Mouse (Mus musculus) embryonic facial prominence, embryonic 13.5 days (tissue): ENCODE measurements around the gene Ttll3. TPM values are rescaled to one million over a fixed set of nuclear protein-coding genes. Genes with fewer than 3 reads are reported as not detected.

Experiments used
- ATAC-seq: fragments of 200-750 bp; cut with Nextera tagmentation; 2 replicates; pipeline ENCODE4 v1.8.0; 2017; ENCODE audit warnings: low read depth; ENCODE audit not compliant: insufficient number of reproducible peaks, insufficient read depth, low FRiP score, low TSS enrichment
- H3K27ac ChIP-seq: fragments of 300-500 bp; sonication (generic); 2 replicates; pipeline ENCODE4 v1.5.1; 2015; ENCODE audit warnings: moderate library complexity, mild to moderate bottlenecking, inconsistent platforms
- H3K27me3 ChIP-seq: fragments of 300-500 bp; sonication (generic); 2 replicates; pipeline ENCODE4 v1.6.1; 2015; ENCODE audit warnings: mild to moderate bottlenecking, inconsistent platforms
- H3K36me3 ChIP-seq: fragments of 300-500 bp; sonication (generic); 2 replicates; pipeline ENCODE4 v1.6.1; 2015; ENCODE audit warnings: mild to moderate bottlenecking, inconsistent platforms
- H3K4me1 ChIP-seq: fragments of 300-500 bp; sonication (generic); 2 replicates; pipeline ENCODE4 v1.6.1; 2015; ENCODE audit warnings: inconsistent platforms
- H3K4me2 ChIP-seq: fragments of 300-500 bp; sonication (generic); 2 replicates; pipeline ENCODE4 v1.6.1; 2015; ENCODE audit warnings: moderate library complexity, mild to moderate bottlenecking, inconsistent platforms
- H3K4me3 ChIP-seq: fragments of 300-500 bp; sonication (generic); 2 replicates; pipeline ENCODE4 v1.5.1; 2015; ENCODE audit warnings: mild to moderate bottlenecking, inconsistent platforms
- H3K9ac ChIP-seq: fragments of 300-500 bp; sonication (generic); 2 replicates; pipeline ENCODE4 v1.6.1; 2015; ENCODE audit warnings: mild to moderate bottlenecking, inconsistent platforms
- H3K9me3 ChIP-seq: fragments of 300-500 bp; sonication (generic); 2 replicates; pipeline ENCODE4 v1.6.1; 2016; ENCODE audit warnings: inconsistent platforms
- WGBS: fragments of 180-500 bp; shearing (Covaris S2); methylation state at CpG from one replicate; pipeline ENCODE4 v1.1.7; 2015; ENCODE audit warnings: mixed read lengths; 5-methylcytosine and 5-hydroxymethylcytosine counted together
- polyA plus RNA-seq: library from polyadenylated mRNA; unstranded; fragments of >200 nt; fragmentation: Nextera tagmentation; extraction: Ambion mirVana; gene quantifications from 2 replicates; pipeline ENCODE4 v1.2.1, GENCODE M21; 2015

Ttll3 gene
- polyA plus RNA-seq, 1 experiment from 2014 or later, result 5.3 TPM

DNA sequence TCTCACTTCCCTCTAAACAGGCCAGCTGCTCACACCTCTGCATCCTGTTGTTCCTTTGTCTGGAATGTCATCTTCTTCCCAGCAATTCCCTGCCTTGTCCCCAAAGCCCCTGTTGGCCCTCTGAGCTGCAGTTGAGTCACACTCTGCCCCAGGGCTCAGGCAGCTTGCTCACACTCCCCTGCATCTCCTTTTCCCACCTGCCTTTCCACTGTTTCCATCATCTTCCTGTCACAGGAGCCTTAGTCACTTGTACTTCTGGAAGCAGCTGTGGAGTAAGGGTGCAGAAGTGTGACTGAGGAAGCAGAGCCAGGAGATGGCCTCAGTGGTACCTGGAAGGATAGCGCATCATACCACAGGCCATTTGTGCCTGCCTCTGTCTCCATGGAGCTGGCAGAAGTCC, 26.8 kb upstream of the Ttll3 start:
- no peak overlapping the region for H3K4me3 ChIP-seq

DNA sequence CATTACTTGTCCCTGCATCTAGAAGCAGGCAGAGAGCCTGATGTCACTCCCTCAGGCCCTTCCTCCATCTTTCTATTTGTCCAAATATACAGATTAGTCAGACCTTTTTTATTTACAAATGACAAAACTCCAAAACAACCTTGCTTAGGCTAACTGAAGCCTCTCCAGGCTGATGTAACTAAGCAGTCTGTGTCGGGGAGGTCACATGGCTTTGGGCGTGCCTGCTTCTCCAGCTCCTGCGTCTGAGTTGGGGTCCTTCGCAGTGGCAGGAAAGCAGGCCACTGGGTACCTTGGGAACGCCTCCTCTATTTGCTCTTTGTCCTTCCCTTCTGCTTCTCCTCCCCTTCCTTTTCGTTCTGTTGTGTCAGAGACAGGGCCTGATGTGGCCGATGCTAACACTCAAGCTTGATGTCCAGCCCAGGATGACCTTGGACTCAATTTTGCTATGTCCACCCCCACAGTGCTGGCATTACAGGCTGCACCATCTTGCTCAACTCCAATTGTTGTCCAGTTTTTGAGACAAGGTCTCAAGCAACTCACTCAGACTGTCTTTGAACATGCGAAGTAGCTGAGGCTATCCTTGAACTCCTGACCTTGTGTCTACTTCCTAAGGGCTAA, 24.4 kb upstream of the Ttll3 start:
- ATAC-seq, result no peak
- Histone ChIP-seq H3K36me3 (peaks cover 25% of the 10 kb centered on the region), H3K27me3 (no peaks in the 10 kb centered on the region), H3K9ac (no peak overlapping the region), H3K4me3 (no peak overlapping the region), H3K4me1 (no peaks in the 10 kb centered on the region), H3K9me3 (no peaks in the 10 kb centered on the region), H3K4me2 (no peak overlapping the region), H3K27ac (no peak overlapping the region)
- 73% methylated on average over 8 of the region's 8 CpGs for WGBS

More for the DNA sequence above, 26.8 kb upstream of the Ttll3 start:
- 88% methylated on average over 1 of the region's 1 CpGs for WGBS
- peaks cover 8% of the 10 kb centered on the region for H3K36me3 ChIP-seq
- no peak overlapping the region for H3K27ac ChIP-seq
- ATAC-seq, result no peak
- no peaks in the 10 kb centered on the region for H3K27me3 ChIP-seq
- no peak overlapping the region for H3K9ac ChIP-seq
- H3K4me2 ChIP-seq, result no peak overlapping the region
- H3K4me1 ChIP-seq, result no peaks in the 10 kb centered on the region
- no peaks in the 10 kb centered on the region for H3K9me3 ChIP-seq

DNA sequence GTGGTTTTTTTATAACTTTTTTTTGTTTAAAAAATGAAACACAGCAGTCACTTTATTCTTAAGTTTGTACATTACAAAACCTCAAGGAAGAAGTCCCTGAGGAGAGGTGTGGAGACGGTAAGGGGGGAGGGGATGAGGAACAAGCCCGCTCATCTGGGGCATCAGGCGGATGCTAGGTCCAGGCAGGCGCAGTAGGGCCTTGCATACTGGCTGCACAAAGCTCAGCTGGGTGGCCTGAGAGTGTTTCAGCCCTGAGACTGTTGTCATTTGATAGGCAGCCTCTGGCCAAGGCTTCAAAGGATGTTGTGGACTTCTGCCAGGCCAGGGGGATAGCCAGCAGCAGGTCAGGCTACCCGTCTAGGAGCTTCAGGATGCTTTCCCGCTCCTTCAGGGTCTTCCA, 22.4 kb upstream of the Ttll3 start:
- H3K4me2 ChIP-seq, result no peak overlapping the region
- 84% methylated on average over 6 of the region's 6 CpGs for WGBS
- peaks cover 46% of the 10 kb centered on the region for H3K36me3 ChIP-seq
- no peaks in the 10 kb centered on the region for H3K4me1 ChIP-seq
- no peak overlapping the region for H3K9ac ChIP-seq
- H3K9me3 ChIP-seq, result no peaks in the 10 kb centered on the region
- ATAC-seq, result no peak
- no peak overlapping the region for H3K27ac ChIP-seq
- H3K4me3 ChIP-seq, result no peak overlapping the region
- H3K27me3 ChIP-seq, result no peaks in the 10 kb centered on the region

DNA sequence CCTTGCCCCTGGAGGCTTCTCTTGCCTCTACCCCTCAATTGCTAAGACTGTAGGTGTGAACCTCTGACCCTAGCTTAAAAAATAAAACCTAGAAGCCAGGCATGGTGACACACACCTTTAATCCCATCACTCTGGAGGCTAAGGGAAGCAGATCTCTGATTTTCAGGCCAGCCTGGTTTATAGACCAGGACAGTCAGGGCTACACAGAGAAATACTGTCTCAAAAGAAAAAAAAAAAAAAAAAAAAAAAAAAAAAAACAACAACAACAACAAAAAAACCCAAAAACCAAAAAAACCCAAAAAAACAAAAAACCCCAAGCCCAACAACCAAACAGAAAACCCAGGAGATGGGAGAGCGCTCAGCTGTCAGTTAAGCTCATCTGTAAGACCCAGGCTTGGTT, 21.5 kb upstream of the Ttll3 start:
- ATAC-seq, result no peak
- no peak overlapping the region for H3K4me2 ChIP-seq
- WGBS, result 92% methylated on average over 1 of the region's 1 CpGs
- peaks cover 55% of the 10 kb centered on the region for H3K36me3 ChIP-seq
- H3K9me3 ChIP-seq, result no peaks in the 10 kb centered on the region
- H3K4me3 ChIP-seq, result no peak overlapping the region
- H3K9ac ChIP-seq, result no peak overlapping the region
- H3K4me1 ChIP-seq, result no peaks in the 10 kb centered on the region
- no peaks in the 10 kb centered on the region for H3K27me3 ChIP-seq
- H3K27ac ChIP-seq, result no peak overlapping the region

DNA sequence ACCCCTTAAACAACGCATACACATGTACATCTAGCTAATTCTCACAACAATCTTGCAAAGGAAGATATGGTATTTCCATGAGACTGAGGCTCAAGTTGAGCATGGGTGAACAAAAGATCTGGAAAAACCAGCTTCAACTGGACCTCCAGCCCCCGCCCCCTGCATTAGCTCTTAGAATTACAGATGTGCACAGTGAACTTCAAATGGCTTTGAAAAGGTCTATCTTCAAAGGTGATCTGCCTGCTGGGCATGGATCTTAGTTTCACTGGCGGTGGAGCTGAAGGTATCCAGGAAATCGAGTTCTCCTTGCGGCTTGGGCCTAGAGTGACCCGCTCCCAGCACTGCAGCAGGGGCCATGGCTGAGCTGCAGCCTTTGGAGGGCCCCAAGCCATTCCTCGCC, 20.9 kb upstream of the Ttll3 start:
- H3K9ac ChIP-seq, result no peak overlapping the region
- WGBS, result 67% methylated on average over 7 of the region's 7 CpGs
- H3K27me3 ChIP-seq, result no peaks in the 10 kb centered on the region
- peak overlapping the region; percentile 23; the same call in 1 of the 2 replicates for H3K27ac ChIP-seq
- H3K36me3 ChIP-seq, result peaks cover 60% of the 10 kb centered on the region
- H3K4me3 ChIP-seq, result no peak overlapping the region
- ATAC-seq, result no peak
- no peaks in the 10 kb centered on the region for H3K4me1 ChIP-seq
- H3K9me3 ChIP-seq, result no peaks in the 10 kb centered on the region
- H3K4me2 ChIP-seq, result no peak overlapping the region

DNA sequence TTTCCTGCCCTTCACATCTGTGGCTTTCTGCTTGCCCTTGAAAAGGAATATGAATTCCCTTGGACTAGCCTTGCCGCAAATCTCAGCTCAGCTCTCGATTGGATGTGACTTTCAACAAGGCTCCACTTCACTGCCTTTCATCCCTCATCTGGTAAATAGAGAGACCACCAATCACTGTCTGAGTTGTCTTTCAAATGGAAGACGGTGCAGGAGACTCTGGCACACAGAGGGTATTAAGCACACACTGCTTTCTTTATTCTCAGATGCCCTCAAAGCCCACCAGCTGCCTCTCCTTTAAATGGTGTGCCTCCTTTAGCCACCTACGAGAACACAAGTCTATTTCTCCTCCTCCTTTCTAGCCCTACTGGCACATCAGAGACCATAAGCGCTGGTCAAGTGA, 20.5 kb upstream of the Ttll3 start:
- H3K27ac ChIP-seq, result no peak overlapping the region
- ATAC-seq, result no peak
- no peaks in the 10 kb centered on the region for H3K9me3 ChIP-seq
- H3K4me2 ChIP-seq, result no peak overlapping the region
- H3K4me3 ChIP-seq, result no peak overlapping the region
- no peaks in the 10 kb centered on the region for H3K27me3 ChIP-seq
- no peak overlapping the region for H3K9ac ChIP-seq
- 73% methylated on average over 5 of the region's 5 CpGs for WGBS
- no peaks in the 10 kb centered on the region for H3K4me1 ChIP-seq
- H3K36me3 ChIP-seq, result peaks cover 64% of the 10 kb centered on the region

DNA sequence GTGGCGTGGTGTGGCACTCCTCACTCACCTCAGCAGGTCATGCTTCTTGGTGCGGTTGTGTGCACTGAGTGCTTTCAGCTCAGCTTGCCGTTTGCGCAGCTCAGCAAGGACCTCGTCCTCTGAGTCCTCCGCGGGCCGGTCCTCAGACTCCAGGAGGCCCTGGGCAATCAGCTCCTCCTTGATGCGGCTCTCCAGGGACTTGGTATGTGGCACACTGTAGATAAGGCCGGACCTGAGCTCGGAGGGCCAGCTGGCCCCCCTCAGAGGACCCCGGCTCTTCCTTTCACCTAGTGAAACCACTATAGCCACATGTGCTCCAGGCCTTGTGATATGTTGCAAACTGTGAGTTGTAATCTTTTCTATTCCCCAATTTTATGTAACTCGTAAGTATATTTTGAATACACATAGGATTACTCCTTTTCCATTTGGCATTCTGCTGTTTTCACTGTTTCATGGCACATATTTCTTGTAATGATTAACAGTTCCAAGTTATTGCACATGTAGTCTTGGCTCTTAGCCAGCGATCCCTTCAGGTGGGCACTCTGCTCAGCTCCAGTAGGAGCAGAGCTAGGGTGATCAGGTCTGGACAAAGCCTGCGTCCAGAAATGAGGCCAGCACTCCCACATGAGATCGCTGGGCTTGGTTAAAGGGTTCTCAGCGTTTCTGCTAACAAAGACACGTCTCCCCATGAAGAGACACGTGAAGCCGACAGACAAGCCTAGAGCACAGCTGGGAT, 18.7 kb upstream of the Ttll3 start:
- H3K9me3 ChIP-seq, result no peaks in the 10 kb centered on the region
- ATAC-seq, result no peak
- peaks cover 81% of the 10 kb centered on the region for H3K36me3 ChIP-seq
- H3K27ac ChIP-seq, result no peak overlapping the region
- no peak overlapping the region for H3K4me3 ChIP-seq
- no peaks in the 10 kb centered on the region for H3K4me1 ChIP-seq
- H3K27me3 ChIP-seq, result no peaks in the 10 kb centered on the region
- H3K4me2 ChIP-seq, result no peak overlapping the region
- WGBS, result 92% methylated on average over 20 of the region's 20 CpGs
- H3K9ac ChIP-seq, result no peak overlapping the region

DNA sequence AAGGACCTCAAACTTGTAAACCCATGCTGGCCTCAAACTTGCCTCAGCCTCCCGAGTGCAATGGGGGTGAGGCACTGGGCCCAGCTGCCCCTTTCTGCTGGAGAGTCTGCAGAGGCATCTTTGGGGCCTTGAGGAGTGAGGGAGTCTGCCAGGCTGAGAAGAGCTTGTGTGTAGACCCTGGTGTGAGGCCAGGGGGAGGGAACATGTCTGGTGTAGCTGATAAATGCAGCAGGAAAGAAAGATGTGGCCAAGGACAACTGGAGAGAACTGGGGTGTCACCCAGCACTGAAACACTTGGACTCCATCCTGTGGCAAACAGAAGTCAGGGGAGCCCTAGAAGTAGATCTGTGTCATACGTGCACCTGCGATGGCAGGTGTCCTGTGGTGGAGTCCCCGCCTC, 15.6 kb upstream of the Ttll3 start:
- no peak overlapping the region for H3K9ac ChIP-seq
- H3K27ac ChIP-seq, result no peak overlapping the region
- no peak for ATAC-seq
- no peak overlapping the region for H3K4me3 ChIP-seq
- H3K4me2 ChIP-seq, result no peak overlapping the region
- 90% methylated on average over 4 of the region's 4 CpGs for WGBS
- peaks cover 72% of the 10 kb centered on the region for H3K36me3 ChIP-seq
- H3K9me3 ChIP-seq, result no peaks in the 10 kb centered on the region
- H3K27me3 ChIP-seq, result no peaks in the 10 kb centered on the region
- H3K4me1 ChIP-seq, result peaks cover 9% of the 10 kb centered on the region; the same call in 1 of the 2 replicates

DNA sequence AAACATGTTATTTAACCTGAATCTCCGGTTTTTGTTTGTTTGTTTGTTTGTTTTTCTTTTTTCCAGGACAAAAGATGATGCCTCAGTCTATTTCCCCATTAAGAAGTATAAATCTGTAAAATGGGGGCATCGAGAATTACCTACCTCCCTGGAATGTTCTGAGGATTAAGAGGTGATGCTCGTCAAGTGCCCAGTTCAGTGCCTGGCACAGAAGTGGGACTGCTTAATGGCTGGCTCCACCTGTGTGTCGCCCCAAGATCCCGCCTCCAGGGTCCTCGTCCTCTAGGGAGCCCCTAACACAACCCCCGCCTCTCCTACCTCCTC, 11.9 kb upstream of the Ttll3 start:
- peak overlapping the region; percentile 94 for H3K27ac ChIP-seq
- H3K4me1 ChIP-seq, result peaks cover 19% of the 10 kb centered on the region
- H3K9ac ChIP-seq, result peak overlapping the region; percentile 94
- 8% methylated on average over 7 of the region's 7 CpGs for WGBS
- no peak for ATAC-seq
- H3K27me3 ChIP-seq, result no peaks in the 10 kb centered on the region
- peak overlapping the region; percentile 82 for H3K4me2 ChIP-seq
- H3K9me3 ChIP-seq, result no peaks in the 10 kb centered on the region
- H3K36me3 ChIP-seq, result peaks cover 58% of the 10 kb centered on the region
- H3K4me3 ChIP-seq, result peak overlapping the region; percentile 100

DNA sequence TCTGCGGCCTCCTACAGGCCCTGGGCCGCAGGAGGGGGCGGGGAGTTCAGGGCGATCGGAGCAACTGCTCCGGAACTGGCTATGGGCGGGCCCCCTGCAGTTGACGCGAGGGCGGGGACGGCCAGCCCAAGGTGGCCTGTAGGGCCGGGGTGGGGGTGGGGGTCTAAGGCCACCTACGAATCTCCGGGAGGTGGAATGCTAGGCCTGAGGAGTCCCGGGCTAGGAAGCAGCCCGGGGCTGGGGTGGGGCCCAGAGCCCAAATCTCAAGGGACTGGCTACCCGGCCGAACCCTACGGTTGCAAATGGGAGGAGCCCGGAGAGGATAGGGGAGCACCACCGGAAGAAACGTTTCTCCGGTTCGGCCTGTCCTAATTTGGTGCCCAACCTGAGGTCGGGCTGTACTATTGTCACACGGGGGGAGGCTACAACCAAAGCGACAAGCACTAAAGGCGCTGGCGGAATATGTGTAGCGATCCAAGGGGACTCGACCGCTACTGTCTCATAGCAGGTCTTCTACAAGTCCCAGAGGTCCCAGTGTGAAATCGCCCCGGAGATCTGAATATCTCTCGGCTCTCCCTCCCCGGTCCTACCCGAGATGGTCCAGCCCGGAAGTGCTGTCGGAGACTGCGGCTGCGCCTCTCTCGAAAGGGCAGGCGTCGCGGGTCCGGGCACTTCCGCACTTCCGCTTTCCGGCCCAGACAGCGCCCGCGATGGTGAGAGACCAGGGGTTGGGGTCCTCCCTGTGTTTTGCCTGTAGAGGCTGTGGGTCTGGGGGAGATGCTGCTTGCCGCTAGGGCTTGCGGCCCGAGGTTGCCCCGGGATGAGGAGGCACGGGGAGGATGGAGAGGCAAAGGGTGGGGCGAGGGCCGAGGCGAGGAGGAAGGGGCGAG, 11.3 kb upstream of the Ttll3 start, which contains the start of the genes Tada3 and Arpc4:
Gene Tada3 (minus strand): TSS at position 388 of the 890 bp plus-strand sequence.
Gene Arpc4 (plus strand): TSS at position 620 of the 890 bp plus-strand sequence.
- H3K27me3 ChIP-seq, result no peaks in the 10 kb centered on the region
- peak; percentile 94 for ATAC-seq
- peaks cover 19% of the 10 kb centered on the region for H3K4me1 ChIP-seq
- under 1% methylated on average over 61 of the region's 61 CpGs for WGBS
- peak within 1 kb of the TSS; percentile 94 for H3K27ac ChIP-seq
- peak within 1 kb of the TSS; percentile 94 for H3K9ac ChIP-seq
- H3K36me3 ChIP-seq, result peaks cover 57% of the 10 kb centered on the region
- H3K4me3 ChIP-seq, result peak within 1 kb of the TSS; percentile 100
- H3K9me3 ChIP-seq, result no peaks in the 10 kb centered on the region
- H3K4me2 ChIP-seq, result peak within 1 kb of the TSS; percentile 82

DNA sequence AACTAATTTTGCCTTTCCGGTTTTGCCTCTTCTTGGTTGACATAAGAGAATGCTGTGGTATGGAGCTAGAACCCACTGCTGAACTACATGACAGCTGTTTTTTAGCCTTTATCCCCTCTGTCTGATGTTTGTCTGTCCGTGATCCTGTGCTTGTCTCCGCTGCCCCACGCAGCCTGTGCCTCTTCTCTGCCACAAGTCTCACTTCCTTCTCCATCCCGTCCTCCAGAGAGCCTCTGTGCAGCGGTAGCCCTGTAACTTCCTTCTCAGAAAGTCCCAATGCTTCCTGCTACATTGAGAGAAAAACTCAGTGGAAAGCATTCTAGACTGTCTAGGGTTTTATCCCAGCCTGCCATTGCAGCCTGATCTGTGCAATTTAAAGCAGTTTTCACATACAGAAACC, 9.8 kb upstream of the Ttll3 start:
- H3K36me3 ChIP-seq, result peaks cover 58% of the 10 kb centered on the region
- no peak for ATAC-seq
- 85% methylated on average over 6 of the region's 6 CpGs for WGBS

More for the DNA sequence above, 9.8 kb upstream of the Ttll3 start:
- Histone ChIP-seq H3K27me3 (no peaks in the 10 kb centered on the region), H3K27ac (no peak overlapping the region), H3K4me2 (peak overlapping the region; percentile 82), H3K9ac (peak overlapping the region; percentile 94; the same call in 1 of the 2 replicates), H3K4me1 (peaks cover 19% of the 10 kb centered on the region), H3K9me3 (no peaks in the 10 kb centered on the region), H3K4me3 (peak overlapping the region; percentile 100)
